Mouse (Mus musculus) midbrain, embryonic 10.5 days (tissue): ENCODE data around the gene Them5. TPM values are rescaled to one million over a fixed set of nuclear protein-coding genes. Genes with fewer than 3 reads are reported as not detected.

Experiments
- DNase-seq: peaks from one replicate; pipeline ENCODE4 v3.0.0-alpha.2; 2017; ENCODE audit warnings: low spot score
- H3K27ac ChIP-seq: fragments of 300-500 bp; sonication (generic); replicated peaks from 2 replicates; pipeline ENCODE4 v1.5.1; 2016; ENCODE audit warnings: mild to moderate bottlenecking
- H3K27me3 ChIP-seq: fragments of 300-500 bp; sonication (generic); 2 replicates; pipeline ENCODE4 v1.6.1; 2016; ENCODE audit warnings: low read depth, mild to moderate bottlenecking; ENCODE audit not compliant: poor library complexity, severe bottlenecking
- H3K36me3 ChIP-seq: fragments of 300-500 bp; sonication (generic); 2 replicates; pipeline ENCODE4 v1.6.1; 2016; ENCODE audit warnings: mild to moderate bottlenecking, moderate library complexity
- H3K4me1 ChIP-seq: fragments of 300-500 bp; sonication (generic); 2 replicates; pipeline ENCODE4 v1.6.1; 2016
- H3K4me3 ChIP-seq: fragments of 300-500 bp; sonication (generic); 2 replicates; pipeline ENCODE4 v1.5.1; 2016; ENCODE audit warnings: mild to moderate bottlenecking, moderate library complexity
- H3K9me3 ChIP-seq: fragments of 300-500 bp; sonication (generic); replicated peaks from 2 replicates; pipeline ENCODE4 v1.6.1; 2016; ENCODE audit warnings: mild to moderate bottlenecking
- WGBS: fragments of 180-500 bp; shearing (Covaris S2); methylation state at CpG from one replicate; pipeline ENCODE4 v1.1.7; 2016; 5-methylcytosine and 5-hydroxymethylcytosine counted together
- polyA plus RNA-seq: library from polyadenylated mRNA; unstranded; fragments of >200 nt; fragmentation: Nextera tagmentation; extraction: Ambion mirVana; gene quantifications from 2 replicates; pipeline ENCODE4 v1.2.1, GENCODE M21; 2016

The Them5 gene
- not detected in 2 replicates for polyA plus RNA-seq

GRCm38 (mm10) chr3:94341959-94342422 lies at the start of gene Them5:
Gene Them5, plus strand, starts transcription at chr3:94342099.
- Histone ChIP-seq H3K4me3 (no peak within 1 kb of the TSS), H3K4me1 (peaks cover 10% of the 10 kb centered on the region; the same call in 1 of the 2 replicates), H3K27ac (0 out of 2 replicates have a peak within 1 kb of the TSS, but pooled peaks have one; percentile 17), H3K9me3 (no peaks in the 10 kb centered on the region), H3K36me3 (no peaks in the 10 kb centered on the region), H3K27me3 (no peaks in the 10 kb centered on the region)
- WGBS = 64% methylated on average over 3 of the region's 3 CpGs
- no peak for DNase-seq

- WGBS = 93% methylated on average over 1 of the region's 1 CpGs
- no peak overlapping the region for H3K27ac ChIP-seq
- H3K4me1 ChIP-seq = peaks cover 6% of the 10 kb centered on the region
- no peaks in the 10 kb centered on the region for H3K36me3 ChIP-seq
- no peak for DNase-seq
- no peaks in the 10 kb centered on the region for H3K27me3 ChIP-seq
- no peak overlapping the region for H3K4me3 ChIP-seq
- H3K9me3 ChIP-seq = no peaks in the 10 kb centered on the region
Measured at GRCm38 (mm10) chr3:94305457-94305856, 36.4 kb upstream of the Them5 start.

GRCm38 (mm10) chr3:94306975-94307374 lies 34.9 kb upstream of the Them5 start:
- Histone ChIP-seq H3K36me3 (no peaks in the 10 kb centered on the region), H3K9me3 (no peaks in the 10 kb centered on the region), H3K4me3 (no peak overlapping the region), H3K27ac (no peak overlapping the region), H3K27me3 (no peaks in the 10 kb centered on the region), H3K4me1 (peaks cover 13% of the 10 kb centered on the region)
- DNase-seq = no peak

GRCm38 (mm10) chr3:94309633-94310363 lies 32.1 kb upstream of the Them5 start, which contains the start of gene Them4:
Gene Them4, plus strand, starts transcription at chr3:94310089.
- peak; percentile 93 for DNase-seq
- Histone ChIP-seq H3K27ac (peak within 1 kb of the TSS; percentile 83), H3K4me1 (peaks cover 13% of the 10 kb centered on the region), H3K36me3 (no peaks in the 10 kb centered on the region), H3K9me3 (no peaks in the 10 kb centered on the region), H3K27me3 (no peaks in the 10 kb centered on the region), H3K4me3 (peak within 1 kb of the TSS; percentile 69)
- 3% methylated on average over 47 of the region's 47 CpGs for WGBS

- Histone ChIP-seq H3K9me3 (no peaks in the 10 kb centered on the region), H3K27me3 (no peaks in the 10 kb centered on the region), H3K4me3 (peak overlapping the region; percentile 69), H3K27ac (peak overlapping the region; percentile 83), H3K36me3 (no peaks in the 10 kb centered on the region), H3K4me1 (peaks cover 13% of the 10 kb centered on the region)
- DNase-seq = no peak
- WGBS = 57% methylated on average over 7 of the region's 7 CpGs
Measured at GRCm38 (mm10) chr3:94310491-94310890, 31.4 kb upstream of the Them5 start.

- 85% methylated on average over 6 of the region's 6 CpGs for WGBS
- peaks cover 13% of the 10 kb centered on the region for H3K4me1 ChIP-seq
- no peaks in the 10 kb centered on the region for H3K9me3 ChIP-seq
- no peak for DNase-seq
- no peak overlapping the region for H3K27ac ChIP-seq
- H3K27me3 ChIP-seq = no peaks in the 10 kb centered on the region
- H3K4me3 ChIP-seq = peak overlapping the region; percentile 69
- H3K36me3 ChIP-seq = no peaks in the 10 kb centered on the region
Measured at GRCm38 (mm10) chr3:94310911-94311310, 31.0 kb upstream of the Them5 start.

- DNase-seq = no peak
- Histone ChIP-seq H3K27me3 (no peaks in the 10 kb centered on the region), H3K27ac (no peak overlapping the region), H3K4me3 (no peak overlapping the region), H3K4me1 (peaks cover 13% of the 10 kb centered on the region), H3K9me3 (no peaks in the 10 kb centered on the region), H3K36me3 (no peaks in the 10 kb centered on the region)
- 90% methylated on average over 4 of the region's 4 CpGs for WGBS
Measured at GRCm38 (mm10) chr3:94311376-94311775, 30.5 kb upstream of the Them5 start.

GRCm38 (mm10) chr3:94328681-94329080 lies 13.2 kb upstream of the Them5 start:
- H3K4me1 ChIP-seq = no peaks in the 10 kb centered on the region
- no peak for DNase-seq
- H3K4me3 ChIP-seq = no peak overlapping the region
- no peaks in the 10 kb centered on the region for H3K9me3 ChIP-seq
- H3K27ac ChIP-seq = no peak overlapping the region
- H3K27me3 ChIP-seq = no peaks in the 10 kb centered on the region
- 61% methylated on average over 3 of the region's 3 CpGs for WGBS
- no peaks in the 10 kb centered on the region for H3K36me3 ChIP-seq

- no peak for DNase-seq
- Histone ChIP-seq H3K36me3 (no peaks in the 10 kb centered on the region), H3K9me3 (no peaks in the 10 kb centered on the region), H3K27me3 (no peaks in the 10 kb centered on the region), H3K27ac (no peak overlapping the region), H3K4me1 (no peaks in the 10 kb centered on the region), H3K4me3 (no peak overlapping the region)
- 87% methylated on average over 4 of the region's 4 CpGs for WGBS
Measured at GRCm38 (mm10) chr3:94334442-94334841, 7.5 kb upstream of the Them5 start.

GRCm38 (mm10) chr3:94338522-94338921 lies 3.4 kb upstream of the Them5 start:
- WGBS = 87% methylated on average over 3 of the region's 3 CpGs
- H3K4me1 ChIP-seq = peaks cover 7% of the 10 kb centered on the region; the same call in 1 of the 2 replicates
- H3K4me3 ChIP-seq = no peak overlapping the region
- no peaks in the 10 kb centered on the region for H3K27me3 ChIP-seq
- no peak for DNase-seq
- H3K27ac ChIP-seq = no peak overlapping the region
- H3K9me3 ChIP-seq = no peaks in the 10 kb centered on the region
- no peaks in the 10 kb centered on the region for H3K36me3 ChIP-seq

- H3K27me3 ChIP-seq = no peaks in the 10 kb centered on the region
- no peak for DNase-seq
- H3K27ac ChIP-seq = no peak overlapping the region
Measured at GRCm38 (mm10) chr3:94342552-94342951, 653 bp downstream of the Them5 start.

GRCm38 (mm10) chr3:94344182-94344581 lies 2.3 kb downstream of the Them5 start:
- Histone ChIP-seq H3K27me3 (no peaks in the 10 kb centered on the region), H3K9me3 (no peaks in the 10 kb centered on the region), H3K4me1 (peaks cover 10% of the 10 kb centered on the region; the same call in 1 of the 2 replicates), H3K36me3 (no peaks in the 10 kb centered on the region), H3K4me3 (no peak overlapping the region), H3K27ac (0 out of 2 replicates have a peak overlapping the region, but pooled peaks have one; percentile 20)
- WGBS = 88% methylated on average over 2 of the region's 2 CpGs
- DNase-seq = no peak

More at GRCm38 (mm10) chr3:94342552-94342951, 653 bp downstream of the Them5 start:
- Histone ChIP-seq H3K36me3 (no peaks in the 10 kb centered on the region), H3K4me1 (peaks cover 10% of the 10 kb centered on the region; the same call in 1 of the 2 replicates), H3K4me3 (no peak overlapping the region), H3K9me3 (no peaks in the 10 kb centered on the region)
- WGBS = 68% methylated on average over 1 of the region's 1 CpGs

- Histone ChIP-seq H3K36me3 (no peaks in the 10 kb centered on the region), H3K4me3 (no peak overlapping the region), H3K27ac (no peak overlapping the region), H3K9me3 (no peaks in the 10 kb centered on the region), H3K4me1 (peaks cover 10% of the 10 kb centered on the region; the same call in 1 of the 2 replicates), H3K27me3 (no peaks in the 10 kb centered on the region)
- 69% methylated on average over 3 of the region's 3 CpGs for WGBS
- DNase-seq = no peak
Measured at GRCm38 (mm10) chr3:94344897-94345296, 3.0 kb downstream of the Them5 start.
